Mouse (Mus musculus) inflammation-experienced regulatory T-cells, adult 6 months (primary cell): ENCODE results near the gene Tspan8. TPM values are rescaled to one million over a fixed set of nuclear protein-coding genes. Genes with fewer than 3 reads are reported as not detected.
"Not testable (repeated sequence)": the region's sequence is repeated elsewhere in the genome, so short reads cannot be mapped to it uniquely, and the experiment has no call there.

Source experiments
- ATAC-seq: one replicate; pipeline ENCODE4 v1.8.0; 2017
- polyA plus RNA-seq, 3 experiments: library from polyadenylated mRNA; unstranded; fragments of 100-300 nt; shearing (Covaris generic); gene quantifications; one replicate each; pipeline ENCODE4 v1.2.1; 2017

Gene Tspan8
- 1 to 10 TPM in 1 of 3 experiments, not detected in 2; 1.2 TPM for polyA plus RNA-seq

GRCm38 (mm10) chr10:115816511-115816910 is at the start of gene Tspan8:
Tspan8 (plus strand) TSS chr10:115816832.
- no peak for ATAC-seq

DNA sequence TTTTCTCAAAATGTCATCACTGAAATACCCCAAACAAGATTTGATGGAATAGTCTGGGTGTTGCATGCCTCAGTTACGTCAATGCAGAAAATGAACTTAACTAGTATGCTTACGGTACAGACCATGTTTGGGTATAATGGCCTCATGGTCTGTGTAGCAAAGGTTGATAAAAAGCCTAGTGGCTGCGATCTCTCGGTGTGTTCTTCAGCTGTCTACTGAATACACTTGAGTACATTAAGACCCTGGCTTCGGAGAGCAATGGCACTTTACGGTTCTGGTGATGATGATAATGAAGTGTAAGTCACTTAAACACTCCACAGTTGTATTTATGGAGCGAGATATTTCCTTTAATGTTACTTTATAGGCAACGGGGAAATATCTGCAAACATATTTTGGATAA is 46.6 kb upstream of the Tspan8 start:
- no peak for ATAC-seq

DNA sequence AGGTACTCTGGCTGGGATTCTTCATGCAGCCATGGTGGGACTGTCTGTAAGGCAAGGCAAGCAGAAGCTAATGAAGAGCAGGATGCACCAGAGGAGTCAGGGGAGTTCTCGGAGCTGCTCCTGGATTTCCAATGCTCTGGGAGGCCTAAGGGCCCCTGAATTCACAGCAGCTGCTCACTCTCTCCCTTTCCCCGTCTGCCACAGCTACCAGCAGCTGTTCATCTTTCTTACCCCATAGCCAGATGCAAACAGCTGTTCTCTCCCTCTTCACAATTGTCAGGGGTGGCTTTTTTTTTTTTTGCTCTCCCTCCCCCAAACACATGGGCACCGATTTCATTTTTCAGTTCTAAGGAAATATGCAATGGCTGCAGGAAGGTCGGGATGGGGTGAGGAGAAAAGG is 42.2 kb upstream of the Tspan8 start:
- ATAC-seq: no peak

- ATAC-seq: no peak
Observed at GRCm38 (mm10) chr10:115775945-115776905, 40.4 kb upstream of the Tspan8 start.

DNA sequence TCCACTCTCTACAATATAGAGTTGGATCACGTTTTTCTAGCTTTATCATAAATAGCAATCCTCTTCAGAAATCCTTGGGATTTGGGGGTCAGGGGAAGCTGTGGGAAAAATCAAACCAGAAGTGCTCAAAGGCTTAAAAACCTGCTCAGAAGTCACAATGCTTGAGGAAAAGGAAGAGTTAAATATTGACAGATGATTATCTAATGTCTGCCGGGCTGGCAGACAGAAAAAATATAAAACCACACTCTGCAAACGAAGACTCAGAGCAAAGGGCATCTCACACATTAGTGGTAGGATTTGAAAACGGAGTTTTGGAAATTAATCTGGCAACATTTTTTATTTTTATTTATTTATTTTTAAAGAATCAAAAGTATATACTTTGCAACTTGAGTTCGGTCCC is 39.3 kb upstream of the Tspan8 start:
- ATAC-seq: no peak

DNA sequence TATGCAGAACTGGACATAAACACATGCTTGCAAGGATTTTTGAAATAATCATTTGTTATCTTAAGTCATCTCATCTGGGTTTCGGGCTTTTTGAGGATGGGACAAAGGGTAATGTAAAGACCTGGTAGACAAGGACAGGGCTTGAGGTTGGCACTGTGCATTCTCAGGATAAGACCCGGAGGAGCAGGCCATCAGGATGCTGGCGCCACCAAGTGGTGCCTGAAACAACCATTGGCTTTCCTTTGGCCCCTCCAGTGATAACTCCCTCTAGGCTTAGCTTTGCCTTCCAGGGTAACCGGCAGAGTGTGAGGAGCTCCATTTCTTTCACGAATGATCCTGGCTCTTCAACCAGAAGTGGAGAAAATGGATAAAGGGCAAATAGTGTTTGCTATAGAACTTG is 38.0 kb upstream of the Tspan8 start:
- ATAC-seq: no peak

DNA sequence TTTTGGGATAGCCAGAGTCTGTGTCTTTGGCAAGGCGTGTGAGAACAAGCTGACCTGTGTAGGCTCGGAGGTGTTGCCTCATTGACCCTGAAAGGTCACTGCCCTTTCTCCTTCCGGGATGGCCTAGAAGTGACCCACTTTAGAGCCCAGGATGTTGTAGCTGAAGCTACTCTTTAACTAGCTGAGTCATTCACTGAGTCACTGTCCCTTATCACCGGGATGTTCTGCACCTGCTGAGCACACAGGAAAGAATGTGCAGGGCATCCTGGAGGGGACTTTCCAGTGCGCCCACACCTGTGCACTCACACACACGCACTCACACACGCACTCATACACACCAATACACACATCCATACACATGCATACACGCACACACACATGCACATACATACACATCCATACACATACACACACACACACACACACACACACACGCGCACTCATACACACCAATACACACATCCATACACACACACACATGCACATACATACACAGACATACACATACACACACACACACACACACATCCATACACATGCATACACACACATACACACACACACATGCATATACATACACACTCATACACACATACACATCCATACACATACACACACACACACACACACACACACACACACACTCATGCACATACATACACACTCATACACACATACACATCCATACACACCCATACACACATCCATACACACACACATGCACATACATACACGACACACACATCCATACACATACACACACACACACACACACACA is 36.2 kb upstream of the Tspan8 start:
- no peak for ATAC-seq

DNA sequence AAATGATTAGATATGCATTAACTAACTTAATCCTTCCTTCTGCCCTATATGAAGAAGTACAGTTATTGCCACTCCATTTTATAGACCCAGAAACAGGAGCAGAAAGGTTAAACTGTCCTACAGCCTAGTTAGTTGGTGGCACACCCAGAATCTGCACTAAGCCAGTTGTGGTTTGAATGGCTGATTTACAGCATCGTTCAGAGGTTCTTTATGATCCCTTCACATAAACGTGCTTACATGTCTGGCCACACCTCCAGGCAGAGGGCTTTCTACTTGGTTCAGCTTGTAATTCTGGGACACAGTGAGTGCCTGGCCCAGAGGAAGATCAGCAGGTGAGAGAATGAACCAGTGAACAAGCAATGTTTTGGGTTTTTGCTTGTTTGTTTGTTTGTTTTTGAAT is 33.4 kb upstream of the Tspan8 start:
- no peak for ATAC-seq

DNA sequence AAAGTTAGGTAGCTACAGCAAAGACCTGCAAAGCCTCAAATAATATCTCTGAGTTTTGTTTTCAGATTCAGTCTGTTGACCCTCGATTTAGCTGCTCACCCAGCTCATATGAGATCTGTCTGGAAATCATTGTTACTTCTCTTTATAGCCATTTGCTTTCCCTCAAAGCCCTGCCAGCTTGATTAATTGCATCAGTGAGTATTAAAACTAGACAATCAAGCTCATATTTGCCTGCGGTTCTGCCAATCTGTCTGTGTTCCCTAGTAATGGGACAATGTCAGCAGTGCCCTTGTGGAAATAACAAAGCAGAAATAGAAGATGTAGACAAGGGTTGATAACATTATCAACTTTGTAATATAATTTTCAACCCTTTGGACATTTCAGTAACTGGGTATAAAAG is 25.8 kb upstream of the Tspan8 start:
- no peak for ATAC-seq

GRCm38 (mm10) chr10:115796072-115796788 is 20.4 kb upstream of the Tspan8 start:
- no peak for ATAC-seq

- no peak for ATAC-seq
Observed at GRCm38 (mm10) chr10:115801464-115801863, 15.2 kb upstream of the Tspan8 start.

DNA sequence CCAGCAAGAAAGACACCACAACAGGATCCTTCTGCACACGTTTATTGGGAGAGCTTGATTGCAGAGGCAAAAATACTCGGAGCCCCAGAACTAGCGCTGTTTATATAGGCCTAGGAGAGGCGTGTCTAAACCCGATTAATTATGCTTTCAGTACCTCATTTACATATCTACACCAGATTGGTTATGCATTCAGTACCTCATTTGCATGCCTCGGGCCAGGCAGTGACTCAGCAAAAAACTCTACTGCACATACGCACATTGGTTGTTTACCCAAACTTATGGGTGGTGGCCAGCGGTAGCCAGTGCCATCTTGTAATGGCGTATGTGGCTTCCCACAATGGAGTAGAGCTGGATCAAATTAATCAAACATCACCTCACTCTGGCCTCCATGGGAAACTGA is 13.6 kb upstream of the Tspan8 start:
- ATAC-seq: not testable (repeated sequence)

DNA sequence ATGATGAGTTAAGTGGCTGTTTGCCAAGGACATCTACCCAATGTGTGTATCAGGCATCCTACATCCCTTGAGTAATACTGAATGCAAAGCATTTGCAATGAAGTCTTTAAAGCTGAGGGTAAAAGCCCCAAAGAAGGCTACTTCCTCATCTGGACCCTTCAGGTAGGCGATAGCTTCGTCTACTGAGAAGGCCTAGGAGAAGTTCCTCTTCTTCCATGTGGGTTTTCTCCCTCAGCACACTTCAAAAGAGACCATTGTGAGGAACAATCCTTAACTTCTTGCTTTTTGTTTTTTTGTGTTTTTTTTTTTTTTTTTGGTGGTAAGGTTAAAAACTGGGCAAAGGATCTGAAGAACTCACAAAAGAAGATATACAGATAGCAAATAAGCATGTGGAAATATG is 12.9 kb upstream of the Tspan8 start:
- no peak for ATAC-seq

DNA sequence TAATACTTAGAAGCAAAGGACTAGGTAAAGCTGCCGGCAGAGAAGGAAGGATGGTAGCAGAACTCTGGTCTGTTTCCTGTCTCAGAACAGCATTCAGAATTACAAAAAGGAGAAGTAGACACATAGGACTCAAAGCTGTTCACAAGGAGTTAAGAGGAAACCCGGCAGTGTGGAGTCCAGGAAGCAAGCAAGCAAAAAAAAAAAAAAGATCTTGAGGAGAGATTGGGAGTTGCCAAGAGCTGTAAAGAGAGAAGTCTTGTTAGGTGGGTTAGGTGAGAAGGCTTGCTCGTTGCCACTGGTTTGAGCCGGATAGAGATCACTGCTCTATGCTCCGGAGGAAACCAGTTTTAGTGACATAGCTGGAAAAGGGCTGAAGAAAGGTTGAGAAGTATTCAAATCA is 10.6 kb upstream of the Tspan8 start:
- no peak for ATAC-seq

GRCm38 (mm10) chr10:115809169-115809568 is 7.5 kb upstream of the Tspan8 start:
- ATAC-seq: no peak

DNA sequence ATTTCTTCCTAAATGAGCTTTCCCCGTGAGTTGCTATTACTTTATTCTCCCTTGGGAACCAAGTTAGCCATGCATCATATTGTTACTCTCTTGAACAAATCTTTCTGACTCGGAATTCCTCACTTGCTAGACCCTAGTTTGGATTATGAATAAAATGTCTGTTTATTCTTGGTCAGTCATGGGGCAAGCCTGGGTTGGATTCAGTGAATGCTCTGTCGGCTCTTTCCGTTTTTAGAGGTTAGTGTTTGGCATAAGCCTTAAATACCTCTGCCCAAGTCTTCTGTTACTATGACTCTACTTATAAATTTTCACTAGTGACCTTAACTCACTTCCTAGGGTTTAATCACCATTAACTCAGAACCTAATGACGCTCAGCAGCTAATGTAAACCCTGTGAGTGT is 5.1 kb upstream of the Tspan8 start:
- ATAC-seq: no peak

DNA sequence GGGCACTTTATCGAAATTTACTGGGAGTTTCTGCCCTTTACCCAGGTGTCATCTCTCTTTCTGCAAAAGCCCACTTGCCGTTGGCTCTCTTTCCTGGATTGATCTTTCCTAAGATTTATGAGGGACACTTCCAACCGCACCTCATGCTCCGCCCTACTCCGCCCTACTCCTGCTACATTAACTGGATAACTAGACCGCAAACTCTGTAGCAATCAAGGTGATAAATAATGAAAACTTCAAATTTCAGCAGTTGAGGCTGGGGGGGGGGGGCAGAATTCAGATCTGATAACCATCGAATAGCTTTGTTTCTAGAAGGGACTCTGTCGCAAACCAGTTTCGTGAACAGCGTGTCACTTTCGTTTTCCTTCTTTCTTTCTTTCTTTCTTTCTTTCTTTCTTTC is 1.8 kb upstream of the Tspan8 start:
- ATAC-seq: no peak

GRCm38 (mm10) chr10:115817056-115817724 is 558 bp downstream of the Tspan8 start:
- no peak for ATAC-seq

- ATAC-seq: no peak
Observed at GRCm38 (mm10) chr10:115825289-115825688, 8.7 kb downstream of the Tspan8 start.

DNA sequence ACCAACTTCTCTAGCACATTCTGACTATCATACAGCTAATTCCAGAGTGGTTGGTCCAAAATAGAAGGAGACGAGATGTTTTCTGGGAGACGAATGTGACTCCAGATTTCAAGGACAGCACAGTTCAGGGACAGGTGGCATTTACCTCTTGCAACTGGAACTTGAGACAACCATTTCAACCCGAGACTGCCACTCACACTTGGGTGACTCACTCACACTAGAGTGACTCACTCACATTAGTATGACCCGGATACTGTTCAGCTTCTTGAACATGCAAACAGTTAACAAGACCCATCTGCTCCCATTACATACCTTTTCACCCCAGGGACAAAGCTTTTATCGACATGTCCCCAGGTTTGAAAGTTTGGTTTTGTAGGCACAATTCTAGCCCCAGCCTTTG is 12.2 kb downstream of the Tspan8 start:
- ATAC-seq: no peak

DNA sequence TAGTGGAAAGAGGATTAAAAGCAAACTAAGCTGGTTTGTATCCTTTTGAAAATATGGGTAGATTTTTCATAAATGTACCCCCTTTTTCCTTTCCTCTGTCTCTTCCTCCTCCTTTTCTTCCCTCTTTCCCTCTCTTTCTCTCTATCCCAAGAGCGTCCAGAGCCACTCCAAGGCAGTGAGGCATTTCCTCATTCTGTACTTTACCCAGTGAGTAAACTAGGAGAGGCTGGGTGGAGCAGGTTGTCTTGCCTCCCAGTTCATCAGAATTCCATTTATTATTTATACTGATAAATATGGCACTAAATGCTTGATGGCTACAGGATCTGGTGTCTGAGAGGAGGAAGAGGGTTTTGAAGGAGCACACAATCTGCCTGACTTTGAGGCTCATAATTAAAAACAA is 13.1 kb downstream of the Tspan8 start:
- no peak for ATAC-seq

GRCm38 (mm10) chr10:115830726-115831125 is 14.1 kb downstream of the Tspan8 start:
- no peak for ATAC-seq

GRCm38 (mm10) chr10:115834017-115834416 is 17.4 kb downstream of the Tspan8 start:
- no peak for ATAC-seq
